Mouse (Mus musculus) left cerebral cortex, postnatal 36 days (tissue): ENCODE data around the gene Ttyh1. TPM values are rescaled to one million over a fixed set of nuclear protein-coding genes. Genes with fewer than 3 reads are reported as not detected.
A peak's percentile ranks its signal among the peaks of the same experiment; 100 is the strongest.
"Not testable (repeated sequence)": the region's sequence is repeated elsewhere in the genome, so short reads cannot be mapped to it uniquely, and the experiment has no call there.

Experiments
- DNase-seq, 2 experiments: peaks; one replicate each; pipeline ENCODE4 v3.0.0; 2021 to 2022; ENCODE audit warnings: low spot score in 2 of 2, mixed read lengths in 1 of 2
- intact Hi-C: fragments of 180-260 bp; cut with DNase I; formaldehyde crosslinking; loops from one replicate; pipeline ENCODE4 v1.15.1; 2025
- total RNA-seq, 2 experiments: library from RNA; stranded (reverse); gene quantifications; 2 replicates each; pipeline ENCODE4 v1.2.3; 2021

Gene Ttyh1
- total RNA-seq, 2 experiments from 2014 or later = 758 to 767 TPM

DNA sequence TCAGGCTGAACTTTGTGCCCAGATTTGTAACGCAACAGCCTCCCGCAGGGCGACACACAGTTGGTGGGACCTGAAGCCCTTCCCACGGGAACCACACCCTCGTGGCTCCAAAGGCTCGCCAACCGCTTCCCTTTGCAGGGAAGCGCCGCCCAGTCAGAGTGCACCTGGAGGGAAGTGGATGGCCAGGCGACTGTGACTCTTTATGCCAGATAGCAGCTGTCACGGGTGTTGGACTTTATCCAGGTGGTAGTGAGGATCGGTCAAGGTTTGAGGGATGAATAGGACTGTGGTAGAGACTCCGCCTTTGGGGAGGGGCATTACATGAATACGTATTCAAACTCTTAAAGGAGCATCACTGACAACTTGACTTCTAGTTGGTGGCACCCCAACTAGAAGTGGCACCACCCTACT lies 31.6 kb downstream of the Ttyh1 start:
- intact Hi-C loops = no loop called here
- DNase-seq = peak; percentile 50 to 62

GRCm38 (mm10) chr7:4151241-4151640 lies 32.0 kb downstream of the Ttyh1 start:
- intact Hi-C loops = no loop called here
- peak in 1 of 2 experiments; percentile 25 for DNase-seq

DNA sequence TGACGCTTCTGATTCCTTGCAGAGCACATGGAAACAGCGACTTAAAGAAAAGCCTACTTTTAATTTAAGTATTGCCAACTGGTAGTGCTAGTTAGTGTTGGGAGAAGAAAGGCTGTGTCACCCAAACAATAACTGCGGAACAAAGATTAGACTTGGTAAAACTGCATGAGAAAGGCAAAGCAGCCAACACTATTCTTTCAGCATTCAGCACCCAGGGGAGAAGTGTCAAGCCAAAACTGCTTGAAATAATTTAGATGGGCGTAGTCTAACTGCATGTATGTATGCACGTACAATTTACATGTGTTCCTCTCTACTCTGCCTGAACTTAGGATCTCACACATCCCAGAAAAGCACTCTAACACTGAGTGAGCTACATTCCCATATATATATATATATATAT lies 35.1 kb downstream of the Ttyh1 start:
- no peak for DNase-seq
- intact Hi-C loops = no loop called here

GRCm38 (mm10) chr7:4154976-4155375 lies 35.8 kb downstream of the Ttyh1 start:
- intact Hi-C loops = no loop called here

DNA sequence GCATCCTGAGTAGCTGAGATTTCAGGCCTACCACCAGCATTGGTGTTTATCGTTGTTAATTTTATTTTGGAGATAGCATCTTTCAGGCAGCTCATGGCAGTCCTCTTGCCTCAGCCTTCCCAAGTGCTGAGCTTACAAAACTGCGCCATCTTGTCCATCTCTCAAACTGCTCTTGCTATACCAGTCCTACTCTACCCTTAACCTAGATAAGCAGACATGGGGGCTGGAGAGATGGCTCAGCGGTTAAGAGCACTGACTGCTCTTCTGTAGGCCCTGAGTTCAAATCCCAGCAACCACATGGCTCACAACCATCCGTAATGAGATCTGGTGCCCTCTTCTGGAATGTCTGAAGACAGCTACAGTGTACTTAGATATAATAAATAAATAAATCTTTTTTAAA lies 42.4 kb downstream of the Ttyh1 start:
- intact Hi-C loops, DNase-seq: not testable (repeated sequence)

More at GRCm38 (mm10) chr7:4154976-4155375, 35.8 kb downstream of the Ttyh1 start:
- DNase-seq = no peak

DNA sequence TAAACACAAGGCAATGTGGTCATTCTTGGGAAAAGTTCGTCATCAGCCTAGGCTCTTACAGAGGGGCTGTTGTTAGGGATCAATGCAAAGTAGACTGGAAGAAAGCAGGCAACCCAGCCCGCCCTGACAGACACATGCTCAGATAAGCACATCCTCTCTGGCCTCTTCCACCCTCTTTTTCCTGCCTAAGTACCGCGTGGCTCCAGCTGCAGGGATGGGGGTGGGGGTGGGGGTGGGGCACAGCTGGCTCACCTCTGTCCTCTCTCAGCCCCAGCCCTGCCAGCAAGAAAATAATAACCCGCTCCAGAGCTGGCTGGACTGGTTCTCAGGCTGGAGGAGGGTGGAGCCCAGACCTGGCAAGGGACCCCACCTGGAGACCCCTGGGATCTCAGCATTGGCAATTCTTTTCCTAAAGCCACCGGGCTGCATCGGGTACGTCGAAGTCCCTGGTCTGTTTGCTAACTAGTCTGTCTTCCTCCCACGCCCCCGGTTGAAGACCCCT lies 44.4 kb downstream of the Ttyh1 start:
- DNase-seq = no peak

DNA sequence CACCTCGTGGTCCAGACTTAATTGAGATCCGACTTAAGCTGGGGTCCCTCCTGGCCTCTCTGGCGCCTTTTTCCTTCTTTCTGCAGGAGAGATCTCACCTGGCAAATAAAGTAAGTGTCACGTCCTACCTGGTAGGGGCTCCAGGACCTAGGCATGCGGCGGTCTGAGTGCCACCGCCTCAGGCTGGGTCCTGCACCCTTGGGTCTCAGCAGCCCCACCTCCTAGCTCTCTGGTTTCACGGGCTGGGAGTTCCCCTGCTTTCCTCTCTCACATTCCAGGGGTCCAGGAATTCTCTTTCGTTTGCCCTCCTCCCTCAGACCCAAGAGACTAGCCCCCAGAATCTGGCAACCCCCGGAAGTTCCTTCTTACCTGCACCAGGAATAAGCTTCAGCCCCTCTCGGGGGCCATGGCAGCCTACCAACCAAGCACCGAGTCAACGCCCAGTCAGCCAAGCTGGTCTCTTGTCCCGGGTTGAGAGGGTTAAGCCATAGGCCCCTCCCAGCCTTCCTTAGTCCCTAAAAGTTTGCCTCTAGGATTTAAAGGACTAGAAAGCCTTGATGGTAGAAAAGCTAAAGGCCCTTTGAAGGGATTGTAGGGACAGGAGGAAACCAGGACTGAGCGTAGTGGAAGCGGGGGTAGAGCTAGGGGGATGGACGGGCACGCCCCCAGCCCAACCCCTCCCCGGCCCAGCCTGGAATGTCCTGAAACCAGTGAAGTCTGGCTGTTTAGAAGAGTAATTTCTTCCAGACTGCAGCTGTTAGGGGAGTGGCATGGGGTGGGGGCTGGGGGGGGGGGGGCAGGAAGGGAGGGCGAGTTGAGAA lies 45.1 kb downstream of the Ttyh1 start, which contains the start of gene Cdc42ep5:
Gene Cdc42ep5 (minus strand): TSS at position 771 of the 821 bp plus-strand sequence.
- no peak for DNase-seq
- intact Hi-C loops = no loop called here

More for the DNA sequence above, 44.4 kb downstream of the Ttyh1 start:
- intact Hi-C loops = no loop called here

DNA sequence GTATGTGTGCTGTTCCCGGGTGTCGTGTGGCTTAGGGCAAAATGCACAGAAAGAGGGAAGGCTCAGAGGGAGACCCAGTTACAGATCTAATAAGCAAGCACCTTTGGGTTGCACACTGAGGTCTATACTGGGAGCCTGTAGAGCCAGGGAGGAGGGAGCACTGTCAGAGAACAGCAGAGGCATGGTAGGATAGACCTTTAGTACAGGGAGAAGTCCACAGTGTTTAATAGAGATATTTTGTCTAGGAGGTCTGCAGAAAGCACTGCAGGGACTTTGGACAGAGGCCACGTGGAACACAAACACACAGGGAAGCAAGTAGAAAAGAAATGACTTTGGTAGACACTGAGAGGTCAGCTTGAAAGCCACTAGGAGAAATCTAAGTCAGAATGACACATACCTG lies 46.1 kb downstream of the Ttyh1 start:
- intact Hi-C loops = no loop called here
- DNase-seq = no peak

GRCm38 (mm10) chr7:4167098-4167497 lies 47.9 kb downstream of the Ttyh1 start:
- intact Hi-C loops = no loop called here
- DNase-seq = no peak

GRCm38 (mm10) chr7:4170193-4170938 lies 51.2 kb downstream of the Ttyh1 start:
- intact Hi-C loops = no loop called here
- DNase-seq = no peak

- DNase-seq = no peak
- intact Hi-C loops = no loop called here
Observed at GRCm38 (mm10) chr7:4178438-4178837, 59.2 kb downstream of the Ttyh1 start.

Other genes with a start within 250 kb of the Ttyh1 start
- gene Gm14548, start 221.3 kb upstream of the Ttyh1 start, total RNA-seq = not detected
- not detected for gene Lilra6, start 203.9 kb upstream of the Ttyh1 start, total RNA-seq
- 1 to 10 TPM; 6.5 to 7.8 TPM for gene Lair1, start 56.2 kb upstream of the Ttyh1 start, total RNA-seq
- 100 to 1,000 TPM in 1 of 2 experiments, 10 to 100 TPM in 1; 95.5 to 201 TPM for gene Leng8, start 17.6 kb downstream of the Ttyh1 start, total RNA-seq
- 1 to 10 TPM; 5.5 to 8.4 TPM for gene Leng9, start 31.0 kb downstream of the Ttyh1 start, total RNA-seq
- 1 to 10 TPM; 1.1 to 1.8 TPM for gene Cdc42ep5, start 45.5 kb downstream of the Ttyh1 start, total RNA-seq
- gene Lilra5, start 118.3 kb downstream of the Ttyh1 start, total RNA-seq = not detected
- gene Ncr1, start 218.3 kb downstream of the Ttyh1 start, total RNA-seq = not detected